Mouse (Mus musculus) small intestine, adult 2 months (tissue): Measurements from ENCODE around the gene Glt6d1.

ENCODE experiments used
- CTCF ChIP-seq: fragments of 200-500 bp; IDR thresholded peaks from 2 replicates; pipeline ENCODE4 v1.5.1; 2012; ENCODE audit warnings: low read depth, mild to moderate bottlenecking, control low read depth, inconsistent platforms, low read length, moderate library complexity, mixed read lengths; ENCODE audit not compliant: insufficient replicate concordance, insufficient read length; ENCODE audit errors: extremely low read depth
- POLR2A ChIP-seq: fragments of 200-500 bp; IDR thresholded peaks from 2 replicates; pipeline ENCODE4 v1.6.1; 2012; ENCODE audit warnings: low read depth, mild to moderate bottlenecking, control low read depth, inconsistent platforms, low read length, moderate library complexity

- no peak for TF ChIP-seq POLR2A
- no peak for TF ChIP-seq CTCF
Measured at GRCm38 (mm10) chr2:25776717-25777116, 38.9 kb downstream of the Glt6d1 start, which contains the start of gene Lcn11.
